8 mouse cellular contexts compared by ENCODE assay signal in genomic region chr7:28809401-28810089, GRCm38 (mm10). TPM values are rescaled to one million over a fixed set of nuclear protein-coding genes. Genes with fewer than 3 reads are reported as not detected.
A peak's percentile ranks its signal among the peaks of the same experiment; 100 is the strongest.
DNase-seq lines count a peak whose midpoint lies in the region; ATAC-seq and TF ChIP-seq lines count a peak whose summit lies in the region.

No protein-coding gene starts in this region.

- TF ChIP-seq EP300 in stomach, postnatal 0 days (optimal IDR thresholded peaks at IDR 0.05) = no peak

- 1% methylated on average over 35 of the region's 35 CpGs for WGBS in forebrain, postnatal 0 days
- 0% methylated on average over 35 of the region's 35 CpGs for WGBS in limb, embryonic 13.5 days
- under 1% methylated on average over 35 of the region's 35 CpGs for WGBS in midbrain, embryonic 12.5 days
- under 1% methylated on average over 35 of the region's 35 CpGs for WGBS in stomach, postnatal 0 days

- peak overlapping the region; percentile 90 for H3K4me3 ChIP-seq in forebrain, postnatal 0 days (ENCODE audit: low read depth, low read length)
- peak overlapping the region; percentile 73 for H3K4me3 ChIP-seq in limb, embryonic 13.5 days
- peak overlapping the region; percentile 94 for H3K4me3 ChIP-seq in midbrain, embryonic 12.5 days
- H3K4me3 ChIP-seq in stomach, postnatal 0 days (ENCODE audit: low read depth, low read length) = peak overlapping the region; percentile 79

- H3K9me3 ChIP-seq in forebrain, postnatal 0 days (ENCODE audit: low read length) = no peaks in the 10 kb centered on the region
- no peaks in the 10 kb centered on the region for H3K9me3 ChIP-seq in limb, embryonic 13.5 days
- H3K9me3 ChIP-seq in midbrain, embryonic 12.5 days = no peaks in the 10 kb centered on the region
- H3K9me3 ChIP-seq in stomach, postnatal 0 days (ENCODE audit: control insufficient read depth, low read length) = no peaks in the 10 kb centered on the region

- peaks cover 15% of the 10 kb centered on the region for H3K36me3 ChIP-seq in forebrain, postnatal 0 days (ENCODE audit: insufficient read depth)
- peaks cover 27% of the 10 kb centered on the region for H3K36me3 ChIP-seq in limb, embryonic 13.5 days
- peaks cover 25% of the 10 kb centered on the region for H3K36me3 ChIP-seq in midbrain, embryonic 12.5 days
- H3K36me3 ChIP-seq in stomach, postnatal 0 days (ENCODE audit: control insufficient read depth, insufficient read depth, low read length) = peaks cover 16% of the 10 kb centered on the region

- H3K4me1 ChIP-seq in forebrain, postnatal 0 days (ENCODE audit: insufficient read depth) = peaks cover 16% of the 10 kb centered on the region
- H3K4me1 ChIP-seq in limb, embryonic 13.5 days = peaks cover 37% of the 10 kb centered on the region
- peaks cover 38% of the 10 kb centered on the region for H3K4me1 ChIP-seq in midbrain, embryonic 12.5 days
- peaks cover 14% of the 10 kb centered on the region for H3K4me1 ChIP-seq in stomach, postnatal 0 days (replicated peaks; ENCODE audit: control insufficient read depth, insufficient read depth)

- TF ChIP-seq CTCF in forebrain, postnatal 0 days (IDR thresholded peaks at IDR 0.05; ENCODE audit: low read depth) = peak; percentile 1; the same call in 1 of the 2 replicates
- no peak for TF ChIP-seq CTCF in stomach, postnatal 0 days (IDR thresholded peaks at IDR 0.05; ENCODE audit: low read depth)

- H3K9ac ChIP-seq in forebrain, postnatal 0 days = peak overlapping the region; percentile 83
- peak overlapping the region; percentile 92 for H3K9ac ChIP-seq in limb, embryonic 13.5 days
- peak overlapping the region; percentile 91 for H3K9ac ChIP-seq in midbrain, embryonic 12.5 days (replicated peaks)
- peak overlapping the region; percentile 97 for H3K9ac ChIP-seq in stomach, postnatal 0 days (ENCODE audit: low read length)

- H3K27ac ChIP-seq in forebrain, postnatal 0 days (ENCODE audit: low read depth, low read length) = peak overlapping the region; percentile 99
- peak overlapping the region; percentile 100 for H3K27ac ChIP-seq in limb, embryonic 13.5 days
- peak overlapping the region; percentile 99 for H3K27ac ChIP-seq in midbrain, embryonic 12.5 days (replicated peaks)
- H3K27ac ChIP-seq in stomach, postnatal 0 days (replicated peaks) = peak overlapping the region; percentile 100

- H3K27me3 ChIP-seq in forebrain, postnatal 0 days (ENCODE audit: insufficient read depth, low read length) = no peaks in the 10 kb centered on the region
- H3K27me3 ChIP-seq in limb, embryonic 13.5 days = no peaks in the 10 kb centered on the region
- no peaks in the 10 kb centered on the region for H3K27me3 ChIP-seq in midbrain, embryonic 12.5 days
- H3K27me3 ChIP-seq in stomach, postnatal 0 days (ENCODE audit: control insufficient read depth, insufficient read depth, low read length) = no peaks in the 10 kb centered on the region

- DNase-seq in left cerebral cortex, adult 18-20 months (ENCODE audit: low spot score in 2 of 2) = peak; percentile 52 to 54
- no peak for DNase-seq in left cerebral cortex, adult 9 months (ENCODE audit: low spot score in 2 of 2)
- peak; percentile 80 for DNase-seq in cerebellum, adult 11-12 months
- no peak for DNase-seq in forebrain, postnatal 0 days
- peak; percentile 81 for DNase-seq in stomach, postnatal 0 days (ENCODE audit: low spot score)

- H3K4me2 ChIP-seq in forebrain, postnatal 0 days (ENCODE audit: low read depth) = peak overlapping the region; percentile 95
- H3K4me2 ChIP-seq in limb, embryonic 13.5 days (replicated peaks) = peak overlapping the region; percentile 96
- peak overlapping the region; percentile 83 for H3K4me2 ChIP-seq in midbrain, embryonic 12.5 days (replicated peaks)
- peak overlapping the region; percentile 86 for H3K4me2 ChIP-seq in stomach, postnatal 0 days (replicated peaks; ENCODE audit: low read depth)

- ATAC-seq in forebrain, postnatal 0 days = peak; percentile 4; the same call in 1 of the 2 replicates
- peak; percentile 22 for ATAC-seq in inflammation-experienced regulatory T-cells, adult 6 months
- peak; percentile 21 for ATAC-seq in limb, embryonic 13.5 days (ENCODE audit: low FRiP score, low read depth)
- peak; percentile 17 for ATAC-seq in midbrain, embryonic 12.5 days (ENCODE audit: low FRiP score, low read depth)
- peak; percentile 11 for ATAC-seq in stomach, postnatal 0 days (ENCODE audit: low FRiP score, low TSS enrichment)

RNA-seq across cellular contexts. Expression of gene Hnrnpl, which starts 1.2 kb away (rescaled TPM):
- total RNA-seq in left cerebral cortex, adult 18-20 months (2021) = 100 to 1,000 TPM; 427 to 456 TPM
- 261 and 264 TPM in 2 replicates for total RNA-seq in forebrain, postnatal 0 days (2014; rRNA removed)
- 172 TPM in 2 replicates for polyA plus RNA-seq in forebrain, postnatal 0 days (2015; fragmentation: Nextera tagmentation; extraction: Ambion mirVana)
- polyA plus RNA-seq in inflammation-experienced regulatory T-cells, adult 6 months (2017; shearing (Covaris generic)) = 100 to 1,000 TPM; 171 to 386 (median 383) TPM
- polyA plus RNA-seq in limb, embryonic 13.5 days (2015; fragmentation: Nextera tagmentation; extraction: Ambion mirVana) = 284 and 285 TPM in 2 replicates
- 323 and 357 TPM in 2 replicates for polyA plus RNA-seq in midbrain, embryonic 12.5 days (2016; fragmentation: Nextera tagmentation; extraction: Ambion mirVana)
- 153 and 156 TPM in 2 replicates for polyA plus RNA-seq in stomach, postnatal 0 days (2015; fragmentation: Nextera tagmentation; extraction: Ambion mirVana)

RNA-seq across cellular contexts. Expression of gene Ech1, which starts 15.5 kb away (rescaled TPM):
- 10 to 100 TPM; 53.5 to 56.6 TPM for total RNA-seq in left cerebral cortex, adult 18-20 months (2021)
- 79.6 and 88.3 TPM in 2 replicates for total RNA-seq in forebrain, postnatal 0 days (2014; rRNA removed)
- polyA plus RNA-seq in forebrain, postnatal 0 days (2015; fragmentation: Nextera tagmentation; extraction: Ambion mirVana) = 101 and 110 TPM in 2 replicates
- 100 to 1,000 TPM; 190 to 267 (median 222) TPM for polyA plus RNA-seq in inflammation-experienced regulatory T-cells, adult 6 months (2017; shearing (Covaris generic))
- 155 TPM in 2 replicates for polyA plus RNA-seq in limb, embryonic 13.5 days (2015; fragmentation: Nextera tagmentation; extraction: Ambion mirVana)
- 71.4 and 77.2 TPM in 2 replicates for polyA plus RNA-seq in midbrain, embryonic 12.5 days (2016; fragmentation: Nextera tagmentation; extraction: Ambion mirVana)
- 426 and 435 TPM in 2 replicates for polyA plus RNA-seq in stomach, postnatal 0 days (2015; fragmentation: Nextera tagmentation; extraction: Ambion mirVana)

RNA-seq across cellular contexts. Expression of gene Rinl, which starts 20.8 kb away (rescaled TPM):
- total RNA-seq in left cerebral cortex, adult 18-20 months (2021) = 1 to 10 TPM; 2.1 to 3.9 TPM
- 2.1 and 2.2 TPM in 2 replicates for total RNA-seq in forebrain, postnatal 0 days (2014; rRNA removed)
- 1.6 TPM in 2 replicates for polyA plus RNA-seq in forebrain, postnatal 0 days (2015; fragmentation: Nextera tagmentation; extraction: Ambion mirVana)
- 100 to 1,000 TPM; 216 to 294 (median 288) TPM for polyA plus RNA-seq in inflammation-experienced regulatory T-cells, adult 6 months (2017; shearing (Covaris generic))
- polyA plus RNA-seq in limb, embryonic 13.5 days (2015; fragmentation: Nextera tagmentation; extraction: Ambion mirVana) = 3.1 and 3.6 TPM in 2 replicates
- polyA plus RNA-seq in midbrain, embryonic 12.5 days (2016; fragmentation: Nextera tagmentation; extraction: Ambion mirVana) = 1.7 and 2.8 TPM in 2 replicates
- 2.1 and 2.6 TPM in 2 replicates for polyA plus RNA-seq in stomach, postnatal 0 days (2015; fragmentation: Nextera tagmentation; extraction: Ambion mirVana)

RNA-seq across cellular contexts. Expression of gene Lgals4, which starts 24.1 kb away (rescaled TPM):
- 1 to 10 TPM; 1.9 to 2.4 TPM for total RNA-seq in left cerebral cortex, adult 18-20 months (2021)
- 2.4 and 5.2 TPM in 2 replicates for total RNA-seq in forebrain, postnatal 0 days (2014; rRNA removed)
- 3.3 and 3.5 TPM in 2 replicates for polyA plus RNA-seq in forebrain, postnatal 0 days (2015; fragmentation: Nextera tagmentation; extraction: Ambion mirVana)
- polyA plus RNA-seq in inflammation-experienced regulatory T-cells, adult 6 months (2017; shearing (Covaris generic)) = 10 to 100 TPM; 18.1 to 38.8 (median 20.9) TPM
- 9.6 and 10.3 TPM in 2 replicates for polyA plus RNA-seq in limb, embryonic 13.5 days (2015; fragmentation: Nextera tagmentation; extraction: Ambion mirVana)
- polyA plus RNA-seq in midbrain, embryonic 12.5 days (2016; fragmentation: Nextera tagmentation; extraction: Ambion mirVana) = 3.2 and 3.5 TPM in 2 replicates
- 469 and 489 TPM in 2 replicates for polyA plus RNA-seq in stomach, postnatal 0 days (2015; fragmentation: Nextera tagmentation; extraction: Ambion mirVana)

RNA-seq across cellular contexts. Expression of gene Nfkbib, which starts 42.2 kb away (rescaled TPM):
- 10 to 100 TPM; 35.0 to 38.6 TPM for total RNA-seq in left cerebral cortex, adult 18-20 months (2021)
- 18.0 and 19.2 TPM in 2 replicates for total RNA-seq in forebrain, postnatal 0 days (2014; rRNA removed)
- polyA plus RNA-seq in forebrain, postnatal 0 days (2015; fragmentation: Nextera tagmentation; extraction: Ambion mirVana) = 59.8 and 75.4 TPM in 2 replicates
- 10 to 100 TPM; 46.0 to 72.8 (median 53.3) TPM for polyA plus RNA-seq in inflammation-experienced regulatory T-cells, adult 6 months (2017; shearing (Covaris generic))
- polyA plus RNA-seq in limb, embryonic 13.5 days (2015; fragmentation: Nextera tagmentation; extraction: Ambion mirVana) = 41.7 and 46.0 TPM in 2 replicates
- 38.6 and 44.5 TPM in 2 replicates for polyA plus RNA-seq in midbrain, embryonic 12.5 days (2016; fragmentation: Nextera tagmentation; extraction: Ambion mirVana)
- polyA plus RNA-seq in stomach, postnatal 0 days (2015; fragmentation: Nextera tagmentation; extraction: Ambion mirVana) = 31.2 and 33.0 TPM in 2 replicates

Comparison
In these comparisons a context has a peak if more than half of its experiments do, and no peak if none do; other contexts are left out.
1. DNase-seq: peak in left cerebral cortex, adult 18-20 months (2 of 2), cerebellum, adult 11-12 months (single experiment) and stomach, postnatal 0 days (single experiment); none in left cerebral cortex, adult 9 months (0 of 2) and forebrain, postnatal 0 days (single experiment).
2. RNA of gene Rinl, which starts 20.8 kb away (polyA plus RNA-seq): 216 to 294 TPM in inflammation-experienced regulatory T-cells, adult 6 months; 3.1 to 3.6 TPM in limb, embryonic 13.5 days, 1.7 to 2.8 TPM in midbrain, embryonic 12.5 days, 2.1 to 2.6 TPM in stomach, postnatal 0 days and 1.6 TPM in forebrain, postnatal 0 days; every median in the first group is over 10 times any median in the second.
3. Peak in every context shown above with its lines, with median percentiles within 50 percentile points of each other: ATAC-seq, H3K27ac ChIP-seq, H3K4me2 ChIP-seq, H3K4me3 ChIP-seq and H3K9ac ChIP-seq.